Mouse (Mus musculus) thymus, postnatal 25 days (tissue): ENCODE measurements around the gene Pkn1.

ENCODE experiments used
- DNase-seq: peaks from one replicate; pipeline ENCODE4 v3.0.0; 2022

Gene Pkn1

GRCm38 (mm10) chr8:83698661-83699453, at the start of gene Pkn1:
TSS of gene Pkn1 (minus strand) at chr8:83699179.
- DNase-seq, result peak; percentile 75

DNA sequence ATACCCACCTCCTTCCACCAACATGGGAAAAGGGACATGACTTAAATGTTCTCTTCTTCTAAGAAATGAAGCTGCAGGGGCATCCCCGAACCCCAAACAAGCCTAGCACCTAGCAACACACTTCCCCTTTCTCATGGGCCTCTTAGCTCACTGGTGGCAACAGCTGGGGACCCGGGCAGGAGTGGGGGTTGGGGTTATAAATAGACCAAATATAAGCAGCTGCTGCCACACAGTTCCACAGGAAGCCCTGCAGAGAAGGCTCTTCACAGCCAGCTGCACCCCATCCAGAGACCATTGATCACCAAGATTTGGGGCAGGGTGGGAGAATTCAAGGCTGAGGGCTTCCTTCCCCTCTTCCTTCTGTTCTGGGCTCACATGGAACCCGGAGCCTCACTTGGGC, 49.7 kb upstream of the Pkn1 start:
- peak; percentile 85 for DNase-seq

- peak; percentile 70 for DNase-seq
Measured at GRCm38 (mm10) chr8:83747661-83748346, 48.8 kb upstream of the Pkn1 start.

GRCm38 (mm10) chr8:83744070-83744469, 45.1 kb upstream of the Pkn1 start:
- DNase-seq, result no peak

GRCm38 (mm10) chr8:83742968-83743367, 44.0 kb upstream of the Pkn1 start:
- no peak for DNase-seq

DNA sequence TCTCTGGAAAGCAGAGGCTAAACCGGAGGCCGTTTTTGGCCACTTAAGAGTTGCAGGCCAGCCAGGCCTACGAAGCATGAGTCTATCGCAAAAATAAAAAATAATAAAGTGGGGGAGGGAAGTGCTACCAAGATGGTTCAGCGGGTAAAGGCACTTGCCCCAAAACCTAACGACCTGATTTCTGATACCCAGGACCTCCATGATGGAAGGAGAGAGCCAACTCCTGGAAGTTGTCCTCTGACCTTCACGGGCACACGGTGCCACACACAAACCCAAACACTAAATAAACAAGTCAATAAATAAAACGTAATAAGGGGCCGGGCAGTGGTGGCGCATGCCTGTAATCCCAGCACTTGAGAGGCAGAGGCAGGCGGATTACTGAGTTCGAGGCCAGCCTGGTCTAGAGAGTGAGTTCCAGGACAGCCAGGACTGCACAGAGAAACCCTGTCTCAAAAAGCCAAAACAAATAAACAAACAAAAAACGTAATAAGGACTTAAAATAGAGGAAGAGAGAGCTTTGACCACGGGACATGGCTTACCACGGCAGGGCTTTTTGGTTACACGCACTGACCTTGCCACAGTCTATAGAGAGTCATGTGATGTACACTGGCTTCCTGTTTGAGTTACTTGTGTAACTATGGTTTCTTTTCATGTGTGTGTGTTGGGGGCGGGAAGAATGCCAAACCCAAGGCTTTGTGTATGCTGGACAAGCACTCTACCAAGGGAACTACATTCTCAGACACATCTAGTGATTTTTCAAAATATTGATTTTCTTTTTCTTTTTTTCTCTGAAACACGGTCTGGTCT, 43.1 kb upstream of the Pkn1 start:
- DNase-seq, result peak; percentile 49

- peak; percentile 74 for DNase-seq
Measured at GRCm38 (mm10) chr8:83740976-83741741, 42.2 kb upstream of the Pkn1 start, which contains the start of gene Adgre5. TSS of gene Adgre5 (minus strand) at chr8:83741326.

DNA sequence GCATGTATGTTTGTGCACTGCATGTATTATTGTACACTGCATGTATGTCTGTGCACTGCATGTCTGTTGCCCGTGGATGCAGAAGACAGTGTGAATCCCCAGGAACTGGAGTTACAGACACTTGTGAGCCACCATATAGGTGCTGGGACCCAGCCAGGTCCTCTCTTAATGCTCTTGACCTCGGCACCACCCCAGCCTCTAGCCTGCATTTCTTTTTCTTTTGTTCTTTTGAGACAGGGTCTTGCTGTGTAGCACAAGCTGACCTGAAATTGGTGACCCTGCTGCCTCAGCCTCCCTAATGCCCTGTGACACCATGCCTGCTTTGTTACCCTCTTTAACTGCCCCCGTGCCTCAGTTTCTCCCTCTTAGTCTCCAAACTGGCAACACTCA, 41.6 kb upstream of the Pkn1 start:
- peak; percentile 57 for DNase-seq

DNA sequence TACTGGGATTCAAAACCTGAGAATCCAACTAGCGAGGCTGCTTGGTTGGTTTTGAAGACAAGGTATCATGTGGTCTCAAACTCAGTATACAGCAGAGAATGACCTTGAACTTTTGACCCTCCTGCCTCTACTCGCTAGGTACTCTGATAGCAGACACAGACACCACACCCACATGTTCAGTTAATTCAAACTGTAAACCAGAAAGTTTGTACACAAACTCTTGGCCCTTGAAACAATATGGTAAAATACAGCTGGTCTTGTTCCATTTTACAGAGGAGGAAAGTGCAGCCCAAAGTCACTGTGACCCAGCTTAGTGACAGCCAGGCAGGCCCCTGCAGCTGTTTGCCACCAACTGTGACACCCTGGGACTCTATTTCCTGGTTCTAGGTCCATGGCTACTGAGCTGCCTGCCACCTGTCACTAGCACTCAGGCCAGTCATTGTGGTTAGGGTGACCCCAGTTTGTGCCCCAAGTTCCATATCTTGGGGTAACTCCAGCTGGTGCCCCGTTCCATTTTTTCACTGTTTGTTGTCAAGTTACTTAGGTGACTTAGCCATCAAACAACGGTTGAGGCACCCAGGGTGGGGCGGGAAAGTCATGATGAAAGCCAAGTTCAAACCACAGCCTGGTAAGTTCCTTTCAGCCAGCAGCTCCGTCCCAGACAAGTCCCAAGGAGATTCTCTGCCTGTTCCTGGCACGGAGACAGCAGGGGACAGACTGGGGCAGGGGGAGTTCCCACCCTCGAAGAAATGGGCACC, 40.9 kb upstream of the Pkn1 start:
- DNase-seq, result peak; percentile 84

DNA sequence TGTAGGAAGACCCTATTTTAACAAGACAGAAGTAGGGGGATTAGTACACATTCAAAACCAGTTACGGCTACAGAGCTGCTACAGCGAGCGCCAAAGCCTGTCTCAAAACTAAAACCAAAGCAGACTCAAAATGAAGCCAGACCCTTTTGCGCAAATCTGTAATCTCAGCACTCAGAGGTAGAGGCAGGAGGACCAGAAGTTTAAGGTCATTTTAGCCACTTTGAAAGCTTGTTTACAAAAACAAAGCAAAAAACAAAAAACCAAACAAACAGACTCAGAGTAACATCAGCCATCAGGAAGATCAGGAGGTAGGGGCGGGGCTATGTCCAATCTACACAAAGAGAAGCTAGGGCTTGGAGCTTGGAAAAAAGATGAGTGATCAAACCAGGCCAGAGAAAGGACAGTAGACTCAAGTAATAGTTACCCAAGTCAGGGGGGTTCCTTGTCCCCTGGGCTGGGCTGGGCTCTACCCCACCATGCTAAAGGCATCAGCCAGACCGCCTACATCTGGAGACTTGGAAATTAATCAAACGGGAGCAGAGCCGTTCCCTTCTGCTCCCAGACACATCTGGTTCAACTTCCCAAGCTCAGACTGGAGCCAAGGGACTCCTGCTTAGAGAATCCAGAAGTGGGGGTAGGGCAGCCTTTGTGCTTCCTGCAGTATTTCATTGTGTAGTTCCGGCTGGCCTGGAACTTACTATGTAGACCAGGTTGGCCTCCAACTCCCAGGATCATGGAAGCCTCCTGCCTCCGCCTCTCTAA, 40.2 kb upstream of the Pkn1 start:
- DNase-seq, result peak; percentile 27

DNA sequence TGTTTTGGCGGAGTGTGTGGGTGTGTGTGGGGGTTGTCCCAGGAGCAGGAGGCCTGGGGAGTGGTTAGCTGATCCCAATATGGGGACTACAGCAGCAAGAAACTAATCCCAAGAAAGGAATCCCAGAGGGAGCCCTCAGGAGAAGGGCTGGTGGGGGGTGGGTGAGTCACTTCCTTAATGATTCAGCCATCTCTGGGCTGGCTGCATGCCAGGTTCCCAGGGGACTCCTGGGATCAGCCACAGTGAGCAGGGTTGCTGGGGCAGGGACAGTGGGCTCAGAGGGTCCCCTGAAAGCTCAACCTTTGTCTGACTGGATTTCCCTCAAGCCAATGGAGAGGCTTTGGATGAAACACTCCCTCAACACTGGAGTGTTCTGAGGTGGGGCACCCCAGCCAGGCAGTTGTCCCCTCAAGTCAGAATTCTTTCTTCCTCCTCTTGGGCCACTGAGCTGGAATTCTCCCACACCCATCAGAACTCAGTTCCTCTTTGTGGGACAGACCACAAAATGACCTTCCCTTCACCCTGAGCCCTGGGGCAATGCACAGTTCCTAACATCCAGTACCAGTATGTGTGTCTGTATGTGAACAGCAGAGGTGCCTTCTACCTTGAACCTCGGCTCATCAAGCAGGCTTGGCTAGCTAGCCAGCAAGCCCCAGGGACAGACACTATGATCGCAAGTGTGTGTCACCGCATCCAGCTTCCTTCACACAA, 39.0 kb upstream of the Pkn1 start:
- peak; percentile 25 for DNase-seq

DNA sequence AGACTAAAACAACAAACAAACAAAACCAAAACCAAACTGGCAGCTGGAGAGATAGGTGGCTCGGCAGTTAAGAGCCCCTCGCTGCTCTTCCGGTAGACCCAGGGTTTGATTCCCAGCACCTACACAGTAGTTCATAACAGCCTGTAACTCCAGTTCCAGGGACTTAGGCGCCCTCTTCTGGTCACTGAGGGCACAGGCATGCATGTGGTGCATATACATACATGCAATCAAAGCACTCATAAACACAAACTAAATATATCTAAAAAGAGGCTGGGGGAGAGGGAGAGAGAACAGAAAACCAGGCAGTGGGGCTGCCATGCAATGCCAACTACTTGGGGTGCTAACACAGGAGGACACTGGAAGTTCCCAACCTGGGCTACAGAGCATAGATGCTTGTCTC, 38.4 kb upstream of the Pkn1 start:
- DNase-seq, result no peak

GRCm38 (mm10) chr8:83736681-83737080, 37.7 kb upstream of the Pkn1 start:
- peak; percentile 86 for DNase-seq

- no peak for DNase-seq
Measured at GRCm38 (mm10) chr8:83732919-83733318, 33.9 kb upstream of the Pkn1 start.

DNA sequence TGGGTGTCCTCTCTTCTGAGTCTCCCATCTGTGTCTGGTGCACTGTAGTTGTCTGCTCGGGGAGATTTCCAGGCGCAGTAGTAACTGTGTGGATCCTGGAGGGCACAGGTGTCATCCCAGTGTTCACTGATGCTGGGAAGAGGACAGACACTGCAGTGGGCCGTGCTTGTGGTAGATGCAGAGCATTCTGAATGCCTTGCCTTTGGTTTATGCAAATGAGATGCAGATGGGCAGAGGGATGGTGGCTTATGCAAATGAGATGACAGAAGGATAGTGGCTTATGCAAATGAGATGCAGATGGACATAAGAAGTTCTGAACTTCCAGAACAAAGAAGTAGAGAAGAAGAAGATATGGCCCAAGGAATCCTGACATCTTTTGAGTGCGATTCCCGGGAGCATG, 32.9 kb upstream of the Pkn1 start:
- no peak for DNase-seq

- DNase-seq, result peak; percentile 61
Measured at GRCm38 (mm10) chr8:83729009-83729807, 30.2 kb upstream of the Pkn1 start.

DNA sequence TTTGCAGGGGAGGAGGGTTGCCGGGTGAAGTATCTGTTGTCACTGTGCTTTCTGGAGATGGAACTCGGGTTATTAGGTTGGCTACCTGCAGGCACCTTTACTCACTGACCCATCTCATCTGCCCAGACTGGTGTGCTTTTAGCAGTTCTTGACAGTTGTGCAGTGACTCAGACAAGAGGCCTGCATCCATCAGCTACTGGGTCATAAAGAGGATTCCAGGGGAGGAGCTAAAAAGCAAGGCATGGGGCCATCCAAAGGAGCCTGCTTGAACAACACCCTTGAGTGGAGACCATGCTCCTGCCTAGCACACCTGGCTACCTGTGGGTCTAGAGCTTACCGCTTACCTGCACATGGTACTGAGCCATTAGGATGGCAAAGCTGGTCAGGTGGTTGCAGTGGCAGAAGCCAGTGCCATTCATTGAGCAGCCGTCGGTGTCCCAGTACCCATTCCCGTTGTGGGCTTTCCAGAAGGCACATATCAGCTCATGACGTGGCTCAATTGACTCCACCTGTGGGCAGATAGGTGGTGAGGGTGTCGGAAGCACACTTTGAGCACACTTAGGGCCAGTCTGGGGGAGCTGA, 26.6 kb upstream of the Pkn1 start:
- DNase-seq, result no peak

DNA sequence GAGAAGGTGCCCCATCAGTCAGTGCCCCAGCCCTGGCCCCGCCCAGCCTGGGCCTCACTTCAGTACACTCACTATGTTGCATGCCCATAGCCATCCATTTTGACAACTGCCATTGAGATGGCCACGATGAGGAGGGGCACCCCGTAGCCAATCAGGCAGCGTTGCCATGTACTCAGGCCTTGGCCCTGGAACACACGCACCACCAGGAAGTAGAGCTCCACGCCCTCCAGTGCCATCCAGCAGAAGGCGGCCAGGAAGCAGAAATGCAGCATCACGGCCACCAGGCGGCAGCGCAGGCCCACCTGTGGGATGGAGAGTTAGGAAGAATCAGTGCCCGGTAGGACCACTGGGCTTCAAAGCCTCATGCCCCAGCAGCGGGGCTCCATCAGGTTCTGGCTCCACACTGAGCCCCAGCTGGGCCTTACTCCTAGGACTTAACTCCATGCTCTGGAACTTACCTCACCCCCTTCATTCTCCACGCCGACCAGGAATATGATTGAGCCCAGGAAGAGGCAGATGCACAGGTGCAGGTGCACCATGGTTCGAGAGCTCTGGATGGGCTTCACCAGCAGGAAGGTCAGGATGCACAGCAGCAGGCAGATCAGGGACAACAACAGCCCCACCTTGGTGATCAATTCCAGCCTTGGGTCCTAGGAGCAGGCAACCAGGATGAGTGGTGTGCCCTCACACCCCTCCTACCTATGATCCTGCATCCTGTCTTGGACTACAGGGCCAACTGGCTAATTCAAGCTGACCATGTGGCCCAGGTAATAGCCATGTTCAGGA, 25.9 kb upstream of the Pkn1 start:
- peak; percentile 87 for DNase-seq
